Mouse (Mus musculus) fat pad, adult 2 months (tissue): Measurements from ENCODE around the gene Klhl26.

Experiments
- DNase-seq: peaks from one replicate; pipeline ENCODE4 v3.0.0-alpha.2; 2011; ENCODE audit warnings: low read depth, low spot score; ENCODE audit errors: extremely low read depth

The Klhl26 gene

DNA sequence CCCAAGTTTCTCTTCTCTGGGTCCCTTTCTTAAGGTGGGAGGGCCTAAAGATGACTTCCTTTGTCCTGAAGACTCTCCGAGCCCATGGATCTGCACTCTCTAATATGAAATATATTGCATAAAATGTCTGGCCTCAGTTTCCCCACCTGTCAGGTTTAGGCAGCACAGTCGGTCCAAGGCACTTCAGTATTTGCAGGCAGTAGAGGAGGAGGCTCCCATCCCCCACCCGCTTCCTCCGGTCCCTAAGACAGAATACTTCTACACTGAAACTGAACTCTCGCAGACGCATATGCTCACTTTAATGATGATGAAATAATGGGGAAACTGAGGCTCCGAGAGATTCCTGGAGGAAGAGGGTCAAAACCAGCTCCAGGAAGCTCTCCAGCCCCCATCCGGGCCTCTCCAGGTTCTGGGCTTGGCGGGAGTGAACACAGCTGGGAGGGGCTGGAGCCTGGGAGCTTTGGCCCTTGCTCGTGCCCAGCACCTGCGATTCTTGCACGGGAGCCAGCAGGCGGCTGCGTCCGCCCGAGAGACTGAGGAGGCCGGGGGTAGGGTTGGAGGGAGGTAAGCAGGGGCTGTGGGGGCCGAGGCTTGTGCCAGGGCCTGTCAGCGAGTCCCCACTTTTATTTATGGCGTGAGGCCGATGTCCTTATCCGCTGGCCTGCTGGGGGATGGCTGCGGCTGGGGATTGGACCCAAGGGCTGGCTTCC is 25.2 kb upstream of the Klhl26 start:
- no peak for DNase-seq

DNA sequence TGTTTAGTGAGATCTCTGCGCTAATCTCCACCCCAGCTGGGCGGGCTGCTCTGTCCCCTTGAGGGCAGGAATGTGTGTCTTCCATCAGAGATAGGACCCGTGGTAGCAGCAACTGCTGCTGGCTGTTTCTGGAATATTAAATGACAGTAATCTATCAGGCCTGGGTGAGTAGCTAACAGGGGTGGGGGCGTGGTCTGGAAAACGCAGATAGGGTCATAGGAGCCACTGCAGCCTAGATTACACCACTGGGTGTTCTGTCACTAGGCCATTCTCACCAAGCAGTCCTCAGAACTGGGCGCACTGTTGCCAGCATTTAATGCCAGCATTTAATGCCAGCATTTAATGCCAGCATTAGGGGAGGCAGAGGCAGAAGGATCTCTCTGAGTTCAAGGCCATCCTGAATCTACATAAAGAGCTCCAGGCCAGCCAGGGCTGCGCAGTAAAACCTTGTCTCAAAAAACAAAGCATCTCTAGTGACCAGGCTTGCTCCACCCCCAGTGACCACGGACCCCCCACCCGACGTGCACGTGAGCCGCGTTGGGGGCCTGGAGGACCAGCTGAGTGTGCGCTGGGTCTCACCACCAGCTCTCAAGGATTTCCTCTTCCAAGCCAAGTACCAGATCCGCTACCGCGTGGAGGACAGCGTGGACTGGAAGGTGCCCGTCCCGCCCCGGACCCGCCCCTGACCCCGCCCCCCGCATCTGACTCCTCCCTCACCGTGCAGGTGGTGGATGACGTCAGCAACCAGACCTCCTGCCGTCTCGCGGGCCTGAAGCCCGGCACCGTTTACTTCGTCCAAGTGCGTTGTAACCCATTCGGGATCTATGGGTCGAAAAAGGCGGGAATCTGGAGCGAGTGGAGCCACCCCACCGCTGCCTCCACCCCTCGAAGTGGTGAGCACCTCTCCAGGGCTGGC is 23.9 kb upstream of the Klhl26 start:
- DNase-seq, result no peak

DNA sequence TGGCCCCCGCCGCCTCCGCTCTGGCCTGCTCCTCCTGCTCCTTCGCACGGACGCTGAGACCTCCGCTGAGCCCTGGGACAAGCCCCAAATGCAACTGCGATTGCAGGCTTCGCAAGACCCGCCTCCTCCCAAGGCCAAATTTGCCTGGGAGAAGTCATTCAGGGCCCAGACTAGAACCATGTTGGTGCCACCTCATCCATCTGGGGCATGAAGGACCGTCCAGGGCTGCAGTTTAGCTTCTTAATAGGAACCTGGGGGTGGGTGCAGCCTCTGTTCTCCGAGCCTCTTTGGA is 18.9 kb upstream of the Klhl26 start:
- no peak for DNase-seq

DNA sequence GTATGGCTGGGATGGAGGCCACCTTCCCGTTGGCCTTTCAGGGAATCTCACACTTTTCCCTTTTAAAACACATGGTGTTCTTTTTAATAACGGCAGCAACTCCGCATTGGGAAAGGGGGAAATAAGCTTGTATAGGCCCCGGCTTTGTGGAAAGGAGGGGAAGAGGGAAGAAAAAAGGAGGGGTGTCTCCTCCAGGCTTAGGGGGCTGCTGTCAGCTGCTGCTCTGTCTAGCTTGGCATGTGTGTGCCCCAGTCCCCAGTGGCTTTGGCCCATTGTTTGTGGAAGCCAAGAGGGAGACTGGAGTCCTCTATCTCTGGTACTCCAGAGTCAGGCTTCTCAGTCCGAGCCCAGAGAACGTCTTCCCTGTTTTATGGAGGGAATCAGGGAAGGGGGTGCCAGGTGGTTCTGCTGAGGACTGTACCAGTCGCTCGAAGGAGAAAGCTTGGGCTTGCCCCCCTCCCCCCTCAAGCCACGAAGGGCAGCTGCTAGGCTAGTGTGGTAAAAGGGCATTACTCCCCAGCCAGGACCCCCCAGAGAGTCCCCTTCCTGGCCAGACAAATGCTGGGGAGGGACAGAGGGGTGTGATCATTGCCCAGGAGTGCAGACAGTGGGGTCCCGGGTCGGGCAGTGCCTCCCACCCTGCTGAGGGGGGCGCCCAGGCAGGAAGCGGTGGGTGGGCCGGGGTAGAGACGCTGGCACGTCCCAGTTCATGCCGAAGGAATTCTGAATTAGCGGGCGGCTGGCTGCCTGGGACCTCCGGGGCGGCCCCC is 18.4 kb upstream of the Klhl26 start:
- DNase-seq, result no peak

DNA sequence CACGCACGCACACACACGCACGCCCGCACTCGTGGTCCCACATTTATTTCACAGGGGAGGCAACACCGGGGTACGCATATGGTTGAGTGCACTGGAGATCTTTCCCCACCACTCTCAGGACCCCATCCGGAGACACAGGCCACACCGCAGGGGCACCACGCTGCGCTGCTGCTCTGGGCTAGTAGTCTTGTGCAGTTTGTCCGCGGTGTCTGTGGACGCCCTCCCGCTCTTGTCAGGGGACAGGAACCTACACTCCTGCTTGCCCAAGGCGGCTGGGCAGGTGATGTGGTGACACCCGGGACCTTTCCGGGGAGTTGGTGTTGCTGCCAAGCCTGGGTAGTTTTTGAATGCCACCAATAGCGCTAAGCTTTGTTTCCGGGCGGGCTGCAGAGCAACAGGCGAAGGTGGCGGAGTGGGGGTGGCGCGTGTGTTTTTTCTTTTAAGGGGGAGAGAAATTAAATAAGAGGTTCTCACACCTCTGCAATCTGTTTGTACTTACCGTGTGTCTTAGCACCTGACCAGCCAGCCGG is 17.7 kb upstream of the Klhl26 start:
- no peak for DNase-seq

DNA sequence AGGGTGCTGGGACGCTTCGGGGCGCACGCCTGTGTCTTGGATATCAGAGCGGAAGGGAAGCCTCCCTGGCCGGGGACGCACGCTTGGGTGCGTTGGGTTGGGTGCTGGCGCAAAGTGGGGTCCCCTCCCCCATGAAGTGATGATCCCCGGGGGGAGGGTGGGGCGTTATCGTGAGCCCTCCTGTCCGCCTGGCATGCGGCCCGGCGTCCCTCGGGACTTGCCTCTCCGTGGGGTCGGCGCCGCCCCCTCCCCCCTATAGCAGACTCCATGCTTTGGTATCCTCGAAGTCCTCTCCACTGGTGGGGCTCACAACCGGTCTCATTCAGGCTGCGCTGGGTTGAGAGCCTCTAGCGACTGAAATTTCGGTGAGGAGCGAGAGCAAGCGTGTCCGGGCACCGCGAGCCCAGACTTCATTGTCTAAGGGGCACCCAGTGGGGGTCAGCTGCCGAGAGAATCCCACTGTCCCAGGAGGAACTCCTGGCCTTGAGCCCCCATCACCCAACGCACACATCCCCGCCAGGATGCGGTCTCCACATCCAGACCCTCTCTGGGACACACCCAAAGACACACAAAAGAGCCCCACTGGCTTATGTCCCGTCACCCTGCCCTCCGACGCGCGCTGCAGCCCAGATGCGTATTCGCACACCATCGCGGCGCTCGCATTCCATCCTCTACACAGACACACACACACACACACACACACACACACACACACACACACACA is 17.1 kb upstream of the Klhl26 start:
- DNase-seq, result no peak

DNA sequence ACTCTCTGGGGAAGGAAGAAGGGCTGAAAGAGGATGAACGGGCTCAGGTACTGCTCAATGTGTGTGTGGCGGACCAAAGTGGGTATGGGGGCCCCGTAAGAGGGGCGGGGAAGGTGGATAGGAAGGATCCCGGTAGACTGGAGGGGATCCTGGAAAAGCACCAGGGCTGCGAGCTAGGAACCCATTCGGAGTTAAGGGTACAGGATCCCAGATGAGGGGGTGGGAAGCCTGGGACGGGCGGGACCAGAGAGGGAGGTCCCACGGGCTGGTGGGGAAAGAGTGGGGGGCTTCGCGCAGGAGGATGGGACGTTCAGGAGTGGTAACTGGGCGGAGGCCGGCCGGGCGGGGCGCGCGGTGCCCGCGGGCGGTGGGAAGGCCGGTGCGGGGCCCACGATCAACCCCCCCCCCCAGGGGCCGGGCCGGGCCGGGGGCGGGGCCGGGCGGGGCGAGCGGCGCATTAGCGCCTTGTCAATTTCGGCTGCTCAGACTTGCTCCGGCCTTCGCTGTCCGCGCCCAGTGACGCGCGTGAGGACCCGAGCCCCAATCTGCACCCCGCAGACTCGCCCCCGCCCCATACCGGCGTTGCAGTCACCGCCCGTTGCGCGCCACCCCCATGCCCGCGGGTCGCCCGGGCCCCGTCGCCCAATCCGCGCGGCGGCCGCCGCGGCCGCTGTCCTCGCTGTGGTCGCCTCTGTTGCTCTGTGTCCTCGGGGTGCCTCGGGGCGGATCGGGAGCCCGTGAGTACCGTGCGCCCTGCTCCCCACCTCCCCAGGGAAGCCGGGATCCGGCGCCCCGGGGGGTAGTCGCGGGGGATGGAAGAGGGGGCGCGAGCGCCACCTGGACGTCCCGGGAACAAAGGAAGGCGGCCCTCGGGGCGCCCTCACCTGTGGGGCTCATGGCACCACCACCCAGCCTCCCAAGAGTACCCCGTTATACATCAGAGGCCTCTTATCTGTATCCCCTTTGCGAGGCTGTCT is 16.2 kb upstream of the Klhl26 start, which contains the start of gene Crlf1:
Gene Crlf1 (plus strand): TSS at position 495 of the 977 bp plus-strand sequence.
- no peak for DNase-seq

DNA sequence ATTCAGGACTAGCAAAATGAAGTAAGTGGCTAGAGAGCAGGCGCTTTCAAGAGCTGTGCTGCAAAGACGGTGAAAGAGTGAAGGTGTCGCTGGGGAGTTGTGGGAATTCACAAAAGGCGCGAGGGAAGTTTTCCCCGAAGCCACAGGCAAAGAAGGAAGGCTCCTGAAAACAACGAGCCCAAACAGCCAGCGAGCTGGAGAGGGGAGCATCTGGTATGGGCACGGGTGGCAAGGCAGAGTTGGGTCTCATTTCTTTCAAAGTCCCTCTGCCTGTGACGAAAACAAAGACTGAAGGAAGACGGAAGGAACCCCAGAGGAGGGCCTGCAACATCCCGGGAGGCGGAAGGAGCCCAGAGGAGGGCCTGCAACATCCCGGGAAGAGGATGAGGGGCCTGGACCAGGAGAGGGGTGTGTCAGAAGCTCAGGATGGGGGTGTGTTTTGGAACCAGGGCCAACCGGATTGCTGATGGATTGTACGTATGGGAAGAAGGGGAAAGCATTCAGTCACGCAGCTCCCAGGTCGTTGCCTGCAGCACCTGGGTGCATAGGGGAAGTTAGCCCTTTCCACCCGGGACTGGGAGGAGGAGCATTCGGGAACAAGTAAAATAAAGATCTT is 14.2 kb upstream of the Klhl26 start:
- DNase-seq, result no peak

DNA sequence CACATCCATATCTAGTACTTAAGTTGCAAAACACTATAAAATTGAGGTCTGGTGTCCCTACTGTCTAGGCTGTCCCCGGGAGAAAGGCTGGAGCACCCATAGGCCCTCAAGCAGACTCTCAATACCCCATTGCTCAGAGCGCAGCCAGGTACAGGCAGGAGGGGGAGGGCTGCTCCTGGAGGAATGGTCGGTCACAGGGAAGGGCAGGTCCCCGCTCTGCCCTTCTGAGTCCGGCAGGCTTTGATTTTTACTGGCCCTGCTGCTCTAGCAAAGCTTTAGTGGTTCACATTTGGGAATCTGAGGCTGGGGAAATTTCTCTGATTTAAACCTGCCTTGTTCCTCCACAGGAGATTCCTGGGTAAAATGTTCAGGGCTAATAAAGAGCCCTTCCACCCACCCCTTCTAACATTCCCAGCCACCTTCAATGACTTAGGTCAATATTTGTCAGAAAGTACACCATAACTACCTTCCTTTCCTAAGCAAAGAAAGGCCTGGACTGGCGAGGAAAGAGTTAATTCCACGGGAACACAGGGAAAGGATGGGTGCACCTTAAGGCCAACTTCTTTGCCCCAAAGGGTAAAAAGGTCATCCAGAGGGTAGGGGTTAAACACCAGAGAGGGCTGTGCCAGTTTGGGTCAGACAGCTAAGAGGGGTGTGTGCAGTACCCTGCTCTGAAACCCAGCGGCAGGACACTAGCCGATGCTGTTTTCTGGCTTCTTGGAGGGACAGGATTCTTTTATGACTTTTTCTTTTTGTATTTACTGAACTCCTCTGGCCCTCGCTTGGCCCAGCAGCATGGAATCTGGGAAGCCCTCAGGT is 13.5 kb upstream of the Klhl26 start:
- no peak for DNase-seq

DNA sequence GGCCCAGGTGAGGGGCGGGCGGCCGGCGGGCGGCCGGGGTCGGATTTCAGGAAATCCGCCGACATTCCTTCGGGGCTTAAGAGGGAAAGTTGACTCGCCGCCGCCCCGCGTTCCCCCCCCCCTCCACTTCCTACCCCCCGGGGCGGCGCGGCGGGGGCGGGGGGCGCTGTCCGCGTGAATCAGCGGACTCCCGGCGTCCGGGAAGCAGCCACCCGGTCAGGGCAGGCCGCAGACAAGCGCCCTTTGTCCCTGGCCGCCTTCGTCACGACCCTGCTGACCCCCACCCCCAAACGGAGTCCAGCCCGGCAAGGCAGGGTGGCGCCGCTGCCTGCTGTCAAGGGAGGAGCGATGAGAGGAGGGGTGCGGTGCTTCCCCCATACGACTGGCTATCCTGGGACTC is 12.8 kb upstream of the Klhl26 start:
- no peak for DNase-seq

DNA sequence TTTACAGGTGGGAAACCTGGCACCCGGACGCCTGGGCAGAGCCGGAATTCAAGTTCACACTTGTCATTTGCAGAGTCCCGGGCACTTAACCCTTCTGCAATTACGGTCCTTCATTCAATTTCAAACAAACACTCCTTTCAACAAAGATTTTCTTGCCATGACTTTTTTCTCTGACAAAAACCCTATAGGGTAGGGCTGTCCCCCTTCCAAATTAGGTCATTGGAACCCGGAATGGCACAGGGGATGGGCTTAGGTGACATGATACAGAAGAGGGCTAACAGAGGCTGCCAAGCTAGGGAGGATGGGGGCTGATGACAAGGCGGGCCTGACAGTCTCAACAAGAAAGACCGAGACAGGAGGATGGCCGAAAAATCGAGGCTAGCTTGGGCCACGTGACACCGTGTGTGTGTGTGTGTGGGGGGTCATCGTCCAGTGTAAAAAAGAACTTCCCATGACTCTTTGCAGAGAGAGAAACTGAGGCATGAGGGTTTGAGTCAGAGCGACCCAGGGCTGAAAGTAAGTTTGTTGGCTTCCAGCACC is 12.2 kb upstream of the Klhl26 start:
- no peak for DNase-seq

DNA sequence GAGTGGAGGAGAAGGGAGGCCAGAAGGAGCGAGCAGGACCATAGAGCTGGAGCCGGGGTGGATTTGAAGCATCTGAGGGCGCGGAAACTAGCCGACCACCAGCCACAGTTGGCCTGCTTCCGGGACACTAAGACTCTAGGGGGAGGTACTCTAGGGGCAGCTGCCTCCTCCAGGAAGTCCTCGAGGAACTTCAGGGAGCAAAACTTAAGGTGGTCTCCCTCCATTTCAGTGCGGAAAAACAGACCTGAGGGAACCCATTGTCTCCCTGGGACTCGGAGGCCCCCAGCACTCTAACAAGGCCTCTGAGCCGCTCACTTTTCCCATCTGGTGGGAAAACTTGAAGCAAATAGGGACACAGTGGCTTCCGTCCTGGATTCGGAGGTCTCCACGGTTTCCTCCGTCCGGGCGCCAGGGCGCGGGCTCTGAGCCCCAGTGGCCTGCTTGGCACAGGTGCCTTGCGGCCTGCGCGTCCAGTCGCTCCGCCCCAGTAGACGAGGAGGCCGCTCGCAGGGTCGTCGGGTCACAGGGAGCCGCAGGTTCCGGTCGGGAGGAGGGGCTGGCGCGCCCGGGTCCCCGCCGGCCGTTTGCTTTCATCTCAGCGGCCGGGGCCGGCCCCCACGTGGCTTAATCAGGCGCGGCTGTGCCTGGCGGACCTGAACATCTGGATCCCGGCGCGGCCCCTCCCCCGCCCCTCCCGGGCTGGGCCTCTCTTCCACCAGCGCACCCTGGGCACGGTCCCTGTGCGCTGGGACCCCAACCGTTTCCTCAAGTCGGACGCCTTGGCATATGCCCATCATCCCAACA is 11.4 kb upstream of the Klhl26 start:
- no peak for DNase-seq

DNA sequence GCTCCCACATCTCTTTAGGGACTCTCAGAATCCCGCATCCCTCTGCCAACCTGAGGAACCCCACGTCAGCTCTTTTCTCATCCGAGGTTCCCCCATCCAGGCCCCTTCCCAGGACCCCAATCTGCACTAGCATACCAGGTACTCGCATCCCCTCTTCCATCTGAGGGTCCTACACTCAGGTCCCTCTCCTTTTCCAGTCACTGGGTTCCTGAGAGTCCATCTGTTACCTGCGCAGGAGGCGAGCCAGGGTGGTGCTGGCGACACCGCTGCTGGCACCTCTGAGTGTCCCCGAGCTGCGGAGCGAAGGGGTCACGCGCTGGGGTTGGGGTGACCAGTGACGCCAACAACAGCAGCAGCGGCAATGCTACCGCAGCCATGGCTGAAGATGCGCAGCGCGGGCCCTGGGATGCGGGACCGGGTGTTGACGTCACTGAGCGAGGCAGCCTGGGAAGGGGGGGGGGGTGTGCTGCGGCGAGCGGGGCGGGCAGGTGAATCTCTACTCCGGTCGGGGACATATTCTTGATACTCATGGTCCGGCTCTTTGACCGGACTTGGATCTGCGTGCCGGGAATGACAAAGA is 10.3 kb upstream of the Klhl26 start, which contains the start of gene Tmem59l:
Gene Tmem59l (minus strand): TSS at position 418 of the 580 bp plus-strand sequence.
- DNase-seq, result no peak

DNA sequence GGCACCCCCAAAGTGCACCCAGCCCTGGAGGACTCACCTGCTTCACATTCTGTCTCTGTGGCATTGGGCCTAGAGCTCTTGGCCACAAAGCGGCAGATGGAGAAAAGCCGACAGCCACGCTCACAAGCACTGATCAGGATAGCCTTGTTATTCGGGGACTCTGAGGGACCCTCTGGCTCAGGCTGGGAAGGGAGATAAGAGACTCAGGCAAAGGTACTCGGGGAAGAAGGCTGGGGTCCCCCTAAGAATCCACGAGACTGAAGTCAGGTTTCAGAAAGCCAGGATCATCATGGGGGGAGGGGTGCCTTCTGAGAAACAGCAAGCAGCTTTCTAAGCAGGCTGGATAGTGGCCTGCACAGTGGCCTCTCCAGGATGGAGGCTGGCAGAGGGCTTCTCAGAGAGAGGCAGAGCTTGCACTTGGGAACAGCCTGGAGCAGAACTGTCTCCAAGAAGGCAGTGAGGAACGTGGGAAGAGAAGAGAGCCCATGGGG is 9.5 kb upstream of the Klhl26 start:
- no peak for DNase-seq

DNA sequence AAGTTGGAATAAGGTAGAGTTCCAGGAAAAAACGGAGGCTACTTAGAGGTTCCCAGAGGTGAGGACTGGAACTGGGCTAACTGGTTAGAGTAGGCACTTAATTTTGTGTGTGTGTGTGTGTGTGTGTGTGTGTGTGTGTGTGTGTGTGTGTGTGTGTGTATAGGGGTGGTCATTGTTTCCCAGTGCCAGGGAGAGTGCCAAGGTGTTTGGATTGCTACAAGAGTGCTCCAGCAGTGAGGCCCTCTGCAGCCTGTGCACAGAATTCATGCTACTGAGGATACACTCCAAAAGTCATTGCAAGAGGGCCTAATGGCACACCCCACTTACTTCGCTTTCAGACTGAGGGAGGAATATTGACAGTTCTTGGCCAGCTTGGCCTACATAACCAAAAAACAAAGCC is 6.2 kb upstream of the Klhl26 start:
- DNase-seq, result no peak

DNA sequence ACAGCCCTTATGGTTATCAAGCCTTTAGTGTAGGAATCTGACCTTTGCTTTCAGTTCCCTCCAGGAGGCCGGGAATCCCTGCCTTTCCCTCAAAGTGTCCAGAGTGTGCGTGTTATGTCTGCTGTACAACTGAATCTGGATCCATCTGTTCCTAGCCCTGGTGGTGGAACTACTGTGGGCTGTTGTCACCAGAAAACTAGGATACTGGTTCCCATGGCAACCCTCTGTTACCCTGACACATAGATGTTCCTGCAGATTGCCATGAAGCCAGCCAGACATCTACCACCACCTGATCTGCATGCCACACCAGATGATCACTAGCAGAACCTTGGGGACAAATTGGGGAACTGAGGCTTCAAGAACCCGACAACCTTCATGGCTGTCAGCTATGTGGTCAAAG is 5.1 kb upstream of the Klhl26 start:
- DNase-seq, result no peak
